Mouse (Mus musculus): ENCODE measurements around the gene Sgms1. TPM values are rescaled to one million over a fixed set of nuclear protein-coding genes. Genes with fewer than 3 reads are reported as not detected.
"Not testable (repeated sequence)": the region's sequence is repeated elsewhere in the genome, so short reads cannot be mapped to it uniquely, and the experiment has no call there.

Gene Sgms1
- total RNA-seq, 4 experiments from 2014 or later: 46.6 to 58.3 (median 50.3) TPM

DNA sequence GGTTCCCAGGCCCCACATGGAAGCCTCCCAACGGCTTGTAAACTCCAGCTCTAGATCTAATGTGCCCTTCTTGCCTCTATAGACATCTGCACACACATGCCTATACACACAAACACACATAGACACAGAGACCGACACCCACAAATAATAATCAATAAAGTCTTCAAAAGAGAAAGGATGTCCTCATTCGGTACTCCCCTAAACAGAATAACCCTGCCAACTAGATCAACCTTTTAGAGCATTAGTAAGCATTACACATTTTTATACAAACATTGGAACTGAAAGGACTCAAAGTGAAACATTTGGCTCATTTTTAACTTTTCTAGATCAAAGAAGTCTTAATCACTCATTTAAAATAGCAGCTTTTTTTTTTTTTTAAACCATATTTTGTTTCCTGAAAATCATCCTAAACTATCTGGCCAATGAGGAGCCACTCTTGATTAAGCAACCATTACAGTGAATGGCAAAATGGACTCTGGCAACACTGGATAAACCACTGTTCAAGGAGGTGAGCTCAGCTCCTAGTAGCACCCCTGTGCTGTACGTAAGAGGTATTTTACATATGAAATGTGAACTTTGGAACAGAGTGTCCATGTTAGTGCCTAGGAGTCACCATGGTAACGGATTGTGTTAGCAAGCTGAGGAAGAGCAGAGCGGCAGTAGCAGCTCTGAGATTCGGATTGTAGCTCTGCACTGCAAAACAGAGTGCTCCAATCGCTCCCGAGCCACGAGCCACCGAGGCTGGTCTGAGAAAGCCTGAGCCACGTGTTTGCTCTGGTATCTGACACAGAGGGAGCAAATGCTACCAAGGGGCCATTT is 30.6 kb downstream of the Sgms1 start:
- no peak for DNase-seq (ENCODE audit: low spot score in 2 of 2)

- DNase-seq (ENCODE audit: low spot score in 2 of 2): not testable (repeated sequence)
Measured at GRCm38 (mm10) chr19:32358011-32358410, 31.5 kb downstream of the Sgms1 start.

- no peak for DNase-seq (ENCODE audit: low spot score in 2 of 2)
Measured at GRCm38 (mm10) chr19:32356166-32356565, 33.3 kb downstream of the Sgms1 start.

- no peak for DNase-seq (ENCODE audit: low spot score in 2 of 2)
Measured at GRCm38 (mm10) chr19:32353447-32353846, 36.1 kb downstream of the Sgms1 start.

- DNase-seq (ENCODE audit: low spot score in 2 of 2): no peak
Measured at GRCm38 (mm10) chr19:32348955-32349654, 40.4 kb downstream of the Sgms1 start.

GRCm38 (mm10) chr19:32347491-32347890 is 42.0 kb downstream of the Sgms1 start:
- no peak for DNase-seq (ENCODE audit: low spot score in 2 of 2)

DNA sequence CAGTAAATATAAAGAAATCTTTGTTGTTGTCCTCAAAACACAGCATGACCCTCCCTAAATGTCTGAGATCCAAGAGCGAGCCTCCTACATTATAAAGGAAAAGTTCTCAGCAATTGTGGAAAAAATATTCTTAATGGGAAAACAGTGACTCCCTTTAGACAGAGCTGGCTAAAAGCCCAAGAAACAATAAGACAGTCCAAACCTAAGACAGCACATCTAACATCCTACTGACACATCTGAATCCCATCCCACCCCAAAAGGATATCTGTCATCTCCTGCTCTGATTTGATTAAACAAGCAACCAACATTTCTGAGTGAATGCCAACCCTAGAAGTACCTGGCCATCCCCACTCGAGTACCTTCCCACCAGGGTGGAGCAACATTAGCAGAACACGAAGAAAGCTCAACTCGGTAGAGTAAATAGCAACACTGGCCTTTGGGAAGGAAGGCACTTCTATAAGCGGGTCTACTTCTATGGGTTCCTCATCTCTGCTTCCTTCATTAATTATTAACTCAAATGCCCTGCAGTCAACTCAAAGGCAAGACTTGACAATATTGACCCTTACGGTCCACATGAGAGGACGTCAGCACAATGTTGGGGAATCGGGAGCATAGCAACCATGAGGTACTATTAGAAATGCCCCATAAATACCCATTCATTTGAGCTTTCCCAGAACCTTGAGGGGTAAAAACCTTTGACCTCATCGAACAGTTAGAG is 42.7 kb downstream of the Sgms1 start:
- no peak for DNase-seq (ENCODE audit: low spot score in 2 of 2)

DNA sequence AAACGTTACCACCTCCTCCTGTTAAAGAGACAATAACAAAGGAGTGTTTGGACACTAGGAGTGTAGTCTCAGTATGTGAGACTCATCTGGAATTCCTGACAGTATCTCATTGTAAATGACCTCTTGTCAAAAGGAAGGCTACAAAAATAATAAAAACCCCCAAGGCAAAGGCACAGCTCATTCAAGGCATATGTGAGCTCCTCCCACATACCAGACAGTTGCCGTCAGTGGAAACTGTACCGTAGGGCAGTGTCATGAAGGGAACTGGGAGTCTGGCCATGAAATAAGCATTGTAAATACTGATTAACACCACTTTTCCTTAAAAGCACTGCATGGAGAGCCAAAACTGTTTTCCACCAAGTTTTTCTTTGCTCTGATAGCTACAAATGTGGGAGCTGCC is 43.3 kb downstream of the Sgms1 start:
- no peak for DNase-seq (ENCODE audit: low spot score in 2 of 2)

GRCm38 (mm10) chr19:32345181-32345745 is 44.3 kb downstream of the Sgms1 start:
- no peak for DNase-seq (ENCODE audit: low spot score in 2 of 2)

DNA sequence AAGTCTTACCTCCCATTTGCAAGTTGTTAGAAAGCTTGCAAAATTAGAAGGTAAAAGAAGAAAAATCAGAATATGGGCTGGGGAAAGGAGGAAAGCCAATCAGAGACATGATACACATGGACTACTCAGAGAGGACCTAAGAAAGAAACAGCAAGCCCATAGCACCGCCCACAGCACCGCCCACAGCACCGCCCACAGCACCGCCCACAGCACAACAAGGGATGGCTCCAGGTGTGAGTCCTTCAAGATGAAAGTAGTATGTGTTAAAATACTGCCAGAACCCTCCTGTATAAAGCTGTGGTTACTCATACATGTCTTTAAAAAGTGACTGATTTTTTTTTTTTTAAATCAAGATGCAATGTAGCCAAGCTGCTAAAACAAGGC is 44.8 kb downstream of the Sgms1 start:
- DNase-seq (ENCODE audit: low spot score in 2 of 2): no peak

GRCm38 (mm10) chr19:32343937-32344737 is 45.4 kb downstream of the Sgms1 start:
- DNase-seq (ENCODE audit: low spot score in 2 of 2): no peak

DNA sequence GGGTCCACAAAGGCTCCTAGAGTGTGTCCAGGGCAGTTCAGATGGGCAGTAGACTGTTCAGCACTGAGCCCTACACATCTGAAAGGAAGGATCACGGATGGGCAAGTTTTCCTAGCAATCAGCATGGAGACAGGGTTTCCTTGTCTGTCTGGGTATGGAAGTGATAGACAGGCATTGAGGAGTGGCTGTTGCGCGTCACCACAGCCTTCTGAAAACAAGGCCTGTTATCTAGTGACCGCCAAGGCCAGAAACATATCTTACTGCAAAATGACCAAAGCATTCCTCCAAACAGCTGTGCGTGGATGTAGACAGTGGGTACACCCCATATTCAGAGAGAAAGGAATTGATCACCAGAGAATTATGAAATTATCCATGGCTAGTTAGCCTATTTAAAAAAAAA is 47.1 kb downstream of the Sgms1 start:
- DNase-seq (ENCODE audit: low spot score in 2 of 2): no peak

- DNase-seq (ENCODE audit: low spot score in 2 of 2): no peak
Measured at GRCm38 (mm10) chr19:32341091-32341490, 48.4 kb downstream of the Sgms1 start.

- DNase-seq (ENCODE audit: low spot score in 2 of 2): no peak
Measured at GRCm38 (mm10) chr19:32340168-32340567, 49.3 kb downstream of the Sgms1 start.

DNA sequence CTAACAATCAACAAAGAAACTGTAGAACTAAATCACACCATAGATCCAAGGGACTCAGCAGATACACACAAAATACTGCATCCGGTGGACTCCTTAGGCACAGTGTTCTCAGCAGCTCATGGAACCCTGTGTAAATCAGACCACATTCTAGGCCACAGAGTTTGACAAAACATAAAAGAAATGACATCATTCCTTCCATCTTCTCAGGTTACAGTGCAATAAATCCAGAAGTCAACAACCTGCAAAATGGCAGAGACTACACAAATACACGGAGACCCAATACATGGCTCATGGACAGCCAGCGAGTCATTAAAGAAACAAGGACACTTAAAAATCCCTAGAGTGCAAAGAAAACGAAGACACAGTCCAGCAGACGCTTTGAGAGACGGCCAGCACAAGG is 51.8 kb downstream of the Sgms1 start:
- no peak for DNase-seq (ENCODE audit: low spot score in 2 of 2)

DNA sequence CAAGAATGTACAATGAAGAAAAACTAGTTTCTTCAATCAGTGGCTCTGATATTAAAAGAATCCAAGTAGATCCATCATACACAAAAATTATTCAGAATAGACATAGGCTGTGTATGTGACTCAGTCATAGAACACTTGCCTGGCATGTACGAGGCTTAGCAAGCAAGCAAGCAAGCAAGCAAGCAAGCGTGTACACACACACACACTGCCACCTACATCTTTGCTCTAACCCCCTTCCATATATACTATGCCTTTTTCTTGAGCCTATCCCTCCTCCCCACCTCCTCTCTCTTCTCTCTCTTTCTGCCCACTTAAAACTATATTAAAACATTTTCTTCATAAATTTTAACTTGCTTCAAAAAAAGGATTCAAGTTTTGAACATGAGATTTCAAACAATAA is 54.8 kb downstream of the Sgms1 start:
- no peak for DNase-seq (ENCODE audit: low spot score in 2 of 2)

DNA sequence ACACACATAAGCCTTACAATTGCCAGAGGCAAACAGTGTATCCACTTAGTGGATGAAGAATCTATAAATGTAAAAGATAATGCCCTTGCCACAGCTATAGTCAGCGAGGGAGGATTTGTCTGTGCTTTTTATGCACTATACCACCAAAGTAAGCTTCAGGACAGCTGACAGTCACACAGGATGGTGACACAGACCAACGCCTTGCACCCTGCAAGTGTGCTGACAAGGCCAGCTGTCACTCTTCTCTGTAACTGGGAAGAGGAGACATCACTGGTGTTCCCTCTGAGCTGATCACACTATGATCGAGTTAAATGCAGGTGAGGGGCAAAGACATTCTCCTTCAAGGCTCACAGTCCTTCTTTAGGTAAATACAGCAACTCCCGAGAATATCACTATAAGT is 56.0 kb downstream of the Sgms1 start:
- no peak for DNase-seq (ENCODE audit: low spot score in 2 of 2)

DNA sequence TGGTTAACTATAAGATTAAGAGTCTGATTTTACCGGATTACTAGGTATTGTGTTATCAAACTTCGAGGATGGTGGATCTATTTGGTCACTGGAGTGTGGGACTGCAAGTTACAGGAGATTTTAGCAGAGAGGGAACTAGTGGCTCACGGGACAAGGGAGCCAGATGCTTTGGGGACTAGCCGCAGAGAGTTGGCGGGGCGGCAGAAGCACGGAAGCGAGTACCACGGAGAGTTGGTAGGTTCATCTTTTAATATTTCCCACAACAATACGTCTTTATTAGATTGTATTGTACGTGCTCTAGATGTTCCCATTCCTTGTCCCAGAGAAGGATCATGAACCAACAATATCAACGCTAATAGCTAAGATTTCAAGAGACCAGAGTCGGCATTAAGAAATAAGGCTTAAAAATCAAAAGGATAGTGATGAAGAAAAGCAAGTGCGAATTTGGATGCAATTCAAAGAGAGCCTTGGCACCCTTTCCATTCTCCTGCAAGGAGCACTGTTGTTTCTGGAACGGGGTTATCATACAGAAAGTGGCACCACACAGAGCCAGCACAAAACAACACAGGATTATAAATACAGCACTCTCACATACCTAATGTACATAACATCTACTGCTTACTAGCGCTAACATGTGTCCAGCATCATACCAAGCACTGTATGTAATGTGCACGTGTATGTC is 56.6 kb downstream of the Sgms1 start:
- DNase-seq (ENCODE audit: low spot score in 2 of 2): no peak

DNA sequence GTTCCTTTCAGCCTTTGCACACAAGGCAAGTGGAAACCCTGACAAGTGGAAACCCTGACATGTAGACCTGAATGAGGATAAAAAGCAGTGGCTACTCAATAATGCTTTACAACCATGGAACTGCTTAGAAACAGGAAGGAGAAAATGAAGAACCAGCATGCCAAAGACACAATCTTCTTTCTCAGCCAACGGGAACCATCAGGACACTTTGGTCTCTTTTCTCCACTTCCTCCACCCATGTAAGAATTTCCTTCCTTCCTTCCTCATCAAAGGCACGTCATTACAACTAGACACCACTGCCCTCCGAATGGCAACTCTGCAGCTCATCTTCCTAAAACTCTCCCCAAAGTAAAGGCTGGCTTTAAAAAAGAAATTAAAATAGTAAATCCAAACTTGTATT is 59.3 kb downstream of the Sgms1 start:
- no peak for DNase-seq (ENCODE audit: low spot score in 2 of 2)

- DNase-seq (ENCODE audit: low spot score in 2 of 2): no peak
Measured at GRCm38 (mm10) chr19:32329511-32329910, 60.0 kb downstream of the Sgms1 start.

Measured in layer of hippocampus, adult 8-10 months (tissue).